In the genomic region with DNA sequence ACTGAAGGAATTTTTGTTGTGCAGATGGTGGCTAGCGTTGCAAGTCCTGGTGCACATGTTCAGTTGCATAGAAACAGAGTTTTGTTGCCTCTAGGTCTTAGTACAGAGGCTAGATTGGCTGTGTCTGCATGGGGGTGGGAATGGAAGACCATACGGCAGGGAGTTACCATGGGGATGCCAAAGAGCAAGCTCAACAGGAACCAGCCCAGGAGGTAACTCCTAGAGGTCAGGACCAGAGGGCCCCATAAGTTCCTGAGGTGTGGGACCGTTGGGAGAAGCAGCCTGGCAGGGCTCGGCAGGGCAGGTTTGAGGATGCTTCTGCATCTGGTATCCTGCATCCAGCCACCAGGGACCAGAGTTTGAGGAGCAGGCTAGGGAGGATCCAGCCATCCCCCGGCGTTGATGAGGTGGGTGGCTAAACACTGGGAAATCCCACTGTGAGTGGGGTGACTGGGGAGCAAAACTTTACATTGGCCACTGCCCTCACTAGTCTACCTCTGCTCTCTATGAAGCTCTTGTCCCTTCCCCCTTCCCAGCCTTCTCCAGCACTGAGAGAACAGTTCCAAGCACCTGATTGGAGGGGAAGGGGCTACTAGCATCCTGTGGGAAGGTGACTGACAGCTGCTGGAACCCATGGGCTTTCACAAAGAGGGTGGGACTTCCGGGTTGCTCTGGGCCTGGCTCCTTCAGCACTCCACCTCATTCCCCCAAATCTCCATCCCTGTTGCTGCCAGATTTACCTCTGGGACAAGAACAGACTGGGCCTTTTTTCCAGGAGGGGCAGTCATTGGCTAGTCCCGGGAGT, we compare ENCODE assay signal across 8 mouse cellular contexts. TPM values are rescaled to one million over a fixed set of nuclear protein-coding genes. Genes with fewer than 3 reads are reported as not detected.
DNase-seq lines count a peak whose midpoint lies in the region; ATAC-seq lines count a peak whose summit lies in the region.

No protein-coding gene starts in this region.

- H3K9ac ChIP-seq in heart, embryonic 12.5 days: peak overlapping the region; percentile 92
- peak overlapping the region; percentile 80 for H3K9ac ChIP-seq in stomach, embryonic 14.5 days (replicated peaks; ENCODE audit: low read depth, low read length)

- no peak for DNase-seq in heart, postnatal 25 days (ENCODE audit: low spot score)
- DNase-seq in brain, adult 2 months (ENCODE audit: low read depth, low spot score): peak; percentile 86
- peak; percentile 50 to 60 for DNase-seq in frontal cortex, postnatal 14 days (ENCODE audit: low spot score in 2 of 2)
- DNase-seq in layer of hippocampus, adult 18-20 months (ENCODE audit: low spot score in 2 of 2): peak; percentile 45 to 47
- peak; percentile 24 for DNase-seq in lung, postnatal 36 days
- DNase-seq in gastrocnemius, postnatal 4 days (ENCODE audit: low spot score in 2 of 2): no peak

- WGBS in heart, embryonic 12.5 days: 16% methylated on average over 8 of the region's 8 CpGs
- 10% methylated on average over 8 of the region's 8 CpGs for WGBS in stomach, embryonic 14.5 days

- H3K27me3 ChIP-seq in heart, embryonic 12.5 days (replicated peaks): no peaks in the 10 kb centered on the region
- no peaks in the 10 kb centered on the region for H3K27me3 ChIP-seq in stomach, embryonic 14.5 days (ENCODE audit: control insufficient read depth, insufficient read depth, low read length)

- intact Hi-C loops in heart, postnatal 25 days (cut with DNase I): no loop called here

- H3K36me3 ChIP-seq in heart, embryonic 12.5 days: peaks cover 29% of the 10 kb centered on the region
- H3K36me3 ChIP-seq in stomach, embryonic 14.5 days (ENCODE audit: control insufficient read depth, insufficient read depth, low read length): peaks cover 17% of the 10 kb centered on the region; the same call in 1 of the 2 replicates

- peak overlapping the region; percentile 92 for H3K4me3 ChIP-seq in heart, embryonic 12.5 days
- H3K4me3 ChIP-seq in stomach, embryonic 14.5 days (ENCODE audit: low read depth, low read length): peak overlapping the region; percentile 94

- H3K9me3 ChIP-seq in heart, embryonic 12.5 days (replicated peaks): no peaks in the 10 kb centered on the region
- no peaks in the 10 kb centered on the region for H3K9me3 ChIP-seq in stomach, embryonic 14.5 days (ENCODE audit: control insufficient read depth, low read depth, low read length)

- ATAC-seq in heart, embryonic 12.5 days (ENCODE audit: insufficient number of reproducible peaks, low FRiP score): no peak
- 0 out of 2 replicates have a peak, but pooled peaks have one; percentile 8 for ATAC-seq in stomach, embryonic 14.5 days (ENCODE audit: insufficient number of reproducible peaks, insufficient read depth, low FRiP score, low read depth)

- H3K4me1 ChIP-seq in heart, embryonic 12.5 days (replicated peaks): peaks cover 19% of the 10 kb centered on the region
- H3K4me1 ChIP-seq in stomach, embryonic 14.5 days (ENCODE audit: control insufficient read depth, insufficient read depth, low read length): peaks cover 16% of the 10 kb centered on the region

- peak overlapping the region; percentile 17; the same call in 1 of the 2 replicates for H3K27ac ChIP-seq in heart, embryonic 12.5 days (ENCODE audit: poor library complexity, severe bottlenecking)
- H3K27ac ChIP-seq in stomach, embryonic 14.5 days (ENCODE audit: low read length): peak overlapping the region; percentile 12; the same call in 1 of the 2 replicates

- H3K4me2 ChIP-seq in heart, embryonic 12.5 days: peak overlapping the region; percentile 93
- peak overlapping the region; percentile 83 for H3K4me2 ChIP-seq in stomach, embryonic 14.5 days (replicated peaks; ENCODE audit: low read depth, low read length)

RNA-seq across cellular contexts. Expression of a gene that starts 1.5 kb away (rescaled TPM):
- 93.1 and 95.1 TPM in 2 replicates for polyA plus RNA-seq in heart, embryonic 12.5 days (2016; fragmentation: Nextera tagmentation; extraction: Ambion mirVana)
- total RNA-seq in heart, postnatal 25 days (2021): 10 to 100 TPM; 33.6 to 36.4 TPM
- total RNA-seq in layer of hippocampus, adult 18-20 months (2021): 100 to 1,000 TPM; 105 to 107 TPM
- polyA plus RNA-seq in stomach, embryonic 14.5 days (2014; fragmentation: Nextera tagmentation; extraction: Ambion mirVana): 94.8 and 96.5 TPM in 2 replicates
- 10 to 100 TPM; 52.4 to 61.6 TPM for total RNA-seq in gastrocnemius, postnatal 4 days (2021)

RNA-seq across cellular contexts. Expression of a gene that starts 6.2 kb away (rescaled TPM):
- 35.5 and 39.8 TPM in 2 replicates for polyA plus RNA-seq in heart, embryonic 12.5 days (2016; fragmentation: Nextera tagmentation; extraction: Ambion mirVana)
- 10 to 100 TPM; 49.7 to 51.5 TPM for total RNA-seq in heart, postnatal 25 days (2021)
- total RNA-seq in layer of hippocampus, adult 18-20 months (2021): 10 to 100 TPM; 85.7 to 90.6 TPM
- 41.5 and 41.9 TPM in 2 replicates for polyA plus RNA-seq in stomach, embryonic 14.5 days (2014; fragmentation: Nextera tagmentation; extraction: Ambion mirVana)
- total RNA-seq in gastrocnemius, postnatal 4 days (2021): 10 to 100 TPM; 45.7 to 46.1 TPM

RNA-seq across cellular contexts. Expression of a gene that starts 28.6 kb away (rescaled TPM):
- 0.05 and 0.12 TPM in 2 replicates for polyA plus RNA-seq in heart, embryonic 12.5 days (2016; fragmentation: Nextera tagmentation; extraction: Ambion mirVana)
- total RNA-seq in heart, postnatal 25 days (2021): 100 to 1,000 TPM; 135 to 136 TPM
- total RNA-seq in layer of hippocampus, adult 18-20 months (2021): 10 to 100 TPM; 16.3 to 16.9 TPM
- polyA plus RNA-seq in stomach, embryonic 14.5 days (2014; fragmentation: Nextera tagmentation; extraction: Ambion mirVana): 0.15 and 0.27 TPM in 2 replicates
- total RNA-seq in gastrocnemius, postnatal 4 days (2021): 10 to 100 TPM; 60.0 to 80.1 TPM

RNA-seq across cellular contexts. Expression of a gene that starts 36.4 kb away (rescaled TPM):
- 0.09 and 0.17 TPM in 2 replicates for polyA plus RNA-seq in heart, embryonic 12.5 days (2016; fragmentation: Nextera tagmentation; extraction: Ambion mirVana)
- 100 to 1,000 TPM; 143 to 166 TPM for total RNA-seq in heart, postnatal 25 days (2021)
- total RNA-seq in layer of hippocampus, adult 18-20 months (2021): 1 to 10 TPM in 1 of 2 experiments, under 1 TPM in 1; 0.67 to 1.1 TPM
- polyA plus RNA-seq in stomach, embryonic 14.5 days (2014; fragmentation: Nextera tagmentation; extraction: Ambion mirVana): 0.53 and 0.64 TPM in 2 replicates
- 10 to 100 TPM; 25.7 to 29.7 TPM for total RNA-seq in gastrocnemius, postnatal 4 days (2021)

RNA-seq across cellular contexts. Expression of a gene that starts 40.7 kb away (rescaled TPM):
- polyA plus RNA-seq in heart, embryonic 12.5 days (2016; fragmentation: Nextera tagmentation; extraction: Ambion mirVana): 22.0 and 22.6 TPM in 2 replicates
- total RNA-seq in heart, postnatal 25 days (2021): 1 to 10 TPM in 1 of 2 experiments, under 1 TPM in 1; 0.95 to 1.2 TPM
- 1 to 10 TPM; 2.0 to 3.0 TPM for total RNA-seq in layer of hippocampus, adult 18-20 months (2021)
- polyA plus RNA-seq in stomach, embryonic 14.5 days (2014; fragmentation: Nextera tagmentation; extraction: Ambion mirVana): 19.2 and 19.6 TPM in 2 replicates
- 10 to 100 TPM; 13.4 to 14.0 TPM for total RNA-seq in gastrocnemius, postnatal 4 days (2021)

Comparison
In these comparisons a context has a peak if more than half of its experiments do, and no peak if none do; other contexts are left out.
1. DNase-seq: peak in brain, adult 2 months (single experiment), frontal cortex, postnatal 14 days (2 of 2), layer of hippocampus, adult 18-20 months (2 of 2) and lung, postnatal 36 days (single experiment); none in heart, postnatal 25 days (single experiment) and gastrocnemius, postnatal 4 days (0 of 2).